Mouse (Mus musculus) thymus, adult 2 months (tissue): ENCODE measurements around the gene Fut8.

Experiments used
- CTCF ChIP-seq: fragments of 200-500 bp; IDR thresholded peaks from 2 replicates; pipeline ENCODE4 v1.5.1; 2012; ENCODE audit warnings: mild to moderate bottlenecking, control low read depth, low read length, moderate library complexity, borderline replicate concordance; ENCODE audit not compliant: control insufficient read depth, poor library complexity, insufficient read depth; ENCODE audit errors: extremely low read depth
- POLR2A ChIP-seq: fragments of 200-500 bp; IDR thresholded peaks from 2 replicates; pipeline ENCODE4 v1.6.1; 2012; ENCODE audit warnings: mild to moderate bottlenecking, low read length, control low read depth, moderate library complexity; ENCODE audit not compliant: control insufficient read depth, poor library complexity, insufficient read depth; ENCODE audit errors: extremely low read depth

DNA sequence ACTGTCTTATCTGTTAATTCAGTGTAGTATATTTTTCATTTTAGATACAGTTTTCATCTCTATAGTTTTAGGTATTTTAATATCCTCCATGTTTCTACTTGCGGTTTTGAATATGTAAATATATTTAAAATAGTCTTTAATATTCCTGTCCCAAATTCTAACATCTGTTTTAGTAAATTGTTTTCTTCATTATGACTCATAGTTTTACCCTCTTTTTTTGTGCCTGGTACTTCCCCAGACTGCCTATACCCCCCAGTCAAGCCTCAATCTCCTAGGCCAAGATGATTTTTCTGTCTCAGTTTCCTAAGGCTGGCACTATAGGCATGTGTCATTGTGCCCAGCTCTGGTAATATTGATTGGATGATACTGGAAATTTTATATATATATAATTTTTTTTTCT lies 64.1 kb downstream of the Fut8 start:
- TF ChIP-seq POLR2A (no peak), CTCF (no peak)
